Mouse (Mus musculus) olfactory bulb, adult 2 months (tissue): ENCODE results near the gene Dph5. TPM values are rescaled to one million over a fixed set of nuclear protein-coding genes. Genes with fewer than 3 reads are reported as not detected.

Experiments used
- H3K27ac ChIP-seq: fragments of 200-500 bp; 2 replicates; pipeline ENCODE4 v1.5.1; 2012; ENCODE audit warnings: low read depth, low read length; ENCODE audit not compliant: insufficient read depth
- H3K4me1 ChIP-seq: fragments of 200-500 bp; 2 replicates; pipeline ENCODE4 v1.6.1; 2012; ENCODE audit warnings: low read length; ENCODE audit not compliant: control insufficient read depth, insufficient read depth
- H3K4me3 ChIP-seq: fragments of 200-500 bp; 2 replicates; pipeline ENCODE4 v1.5.1; 2012; ENCODE audit warnings: mild to moderate bottlenecking, low read depth, low read length, moderate library complexity; ENCODE audit not compliant: insufficient read depth
- CTCF ChIP-seq: fragments of 200-500 bp; IDR thresholded peaks from 2 replicates; pipeline ENCODE4 v1.5.1; 2012; ENCODE audit warnings: low read depth, mild to moderate bottlenecking, low read length, moderate library complexity; ENCODE audit not compliant: insufficient read depth
- POLR2A ChIP-seq: fragments of 200-500 bp; IDR thresholded peaks from 2 replicates; pipeline ENCODE4 v1.6.1; 2012; ENCODE audit warnings: mild to moderate bottlenecking, low read depth, low read length, moderate library complexity; ENCODE audit not compliant: insufficient read depth
- WGBS: fragments of 180-500 bp; shearing (Covaris S2); methylation state at CpG from one replicate; pipeline ENCODE4 v1.1.7; 2018; 5-methylcytosine and 5-hydroxymethylcytosine counted together
- polyA plus RNA-seq: library from polyadenylated mRNA; stranded (reverse); fragments of >200 nt; gene quantifications from 2 replicates; pipeline ENCODE4 v1.2.4, GENCODE M21; 2012; ENCODE audit warnings: low replicate concordance; ENCODE audit not compliant: missing spikeins, insufficient read depth, insufficient read length

The Dph5 gene
- polyA plus RNA-seq, 1 experiment = not detected

GRCm38 (mm10) chr3:115924401-115925190 is 37.0 kb downstream of the Dph5 start:
- TF ChIP-seq CTCF (no peak), POLR2A (no peak)
- Histone ChIP-seq H3K27ac (no peak overlapping the region), H3K4me1 (no peaks in the 10 kb centered on the region), H3K4me3 (no peak overlapping the region)
- WGBS = 86% methylated on average over 4 of the region's 4 CpGs

GRCm38 (mm10) chr3:115926531-115926930 is 38.9 kb downstream of the Dph5 start:
- TF ChIP-seq CTCF (no peak), POLR2A (no peak)
- no peaks in the 10 kb centered on the region for H3K4me1 ChIP-seq
- no peak overlapping the region for H3K27ac ChIP-seq
- 95% methylated on average over 8 of the region's 8 CpGs for WGBS
- H3K4me3 ChIP-seq = no peak overlapping the region

DNA sequence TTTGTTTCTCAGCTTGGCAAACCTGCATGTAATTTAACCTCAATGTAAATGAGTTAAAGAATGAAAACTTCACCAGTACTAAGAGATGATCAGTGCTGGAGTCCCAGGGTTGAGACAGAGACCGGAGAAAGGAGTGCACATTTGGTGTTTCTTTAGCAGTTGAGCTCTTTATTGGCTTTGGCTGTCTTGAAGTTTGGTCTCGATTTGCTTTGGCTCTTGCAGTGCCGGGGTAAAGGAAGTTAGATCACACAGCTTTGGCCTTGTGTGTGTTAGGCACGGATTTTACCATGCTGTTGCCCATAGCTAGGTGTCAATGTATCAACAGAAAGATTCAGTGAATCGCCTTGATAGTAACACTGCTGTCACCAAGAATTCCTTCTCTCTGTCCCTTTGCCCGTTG is 44.1 kb downstream of the Dph5 start:
- H3K27ac ChIP-seq = no peak overlapping the region
- WGBS = 90% methylated on average over 6 of the region's 6 CpGs
- H3K4me1 ChIP-seq = no peaks in the 10 kb centered on the region
- no peak overlapping the region for H3K4me3 ChIP-seq
- TF ChIP-seq POLR2A (no peak), CTCF (no peak)

DNA sequence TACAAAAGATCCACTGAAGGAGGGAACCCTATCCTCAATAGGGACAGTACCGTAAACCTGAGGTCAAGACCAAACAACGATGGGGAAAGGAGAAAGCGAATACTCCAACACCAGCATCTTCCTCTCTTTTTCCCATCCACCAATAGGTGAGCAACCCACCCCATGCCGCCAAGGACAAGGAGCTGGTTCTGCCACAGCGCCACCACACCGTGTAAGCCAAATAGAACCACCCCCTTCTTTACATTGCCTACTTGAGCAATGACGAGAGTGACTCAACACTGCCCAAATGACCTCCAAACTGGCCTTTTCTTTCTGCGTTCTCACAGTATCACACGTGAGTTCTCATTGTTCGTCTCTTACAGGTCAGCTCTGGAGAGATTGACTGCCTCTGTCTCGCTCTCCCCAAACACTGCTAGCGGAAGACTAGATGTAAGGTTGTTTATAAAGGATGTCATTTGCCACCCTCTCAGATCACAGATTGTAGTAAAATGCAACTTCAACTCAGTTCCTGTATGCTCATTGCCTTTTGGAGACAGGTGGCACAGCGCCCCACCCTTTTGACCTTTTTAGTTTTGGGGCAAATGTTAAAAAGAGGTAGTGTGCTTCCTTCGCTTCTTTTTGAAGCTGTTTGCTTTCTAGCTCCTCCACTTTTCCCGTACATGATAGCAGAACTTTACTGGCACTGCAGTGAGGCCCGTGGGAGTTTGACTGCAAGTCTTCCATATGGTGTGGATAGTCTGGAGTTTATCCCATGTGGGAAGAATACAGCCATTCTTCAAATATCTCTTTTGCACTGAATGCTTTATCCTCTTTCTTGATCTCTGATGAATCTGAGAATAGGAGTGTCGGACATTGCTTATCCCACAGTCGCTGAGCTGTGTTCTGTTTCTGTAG is 45.9 kb downstream of the Dph5 start:
- TF ChIP-seq CTCF (no peak), POLR2A (no peak)
- Histone ChIP-seq H3K4me1 (no peaks in the 10 kb centered on the region), H3K27ac (no peak overlapping the region), H3K4me3 (no peak overlapping the region)
- 92% methylated on average over 18 of the region's 18 CpGs for WGBS

GRCm38 (mm10) chr3:115936734-115937599 is 49.3 kb downstream of the Dph5 start:
- 68% methylated on average over 4 of the region's 4 CpGs for WGBS
- no peak overlapping the region for H3K27ac ChIP-seq

DNA sequence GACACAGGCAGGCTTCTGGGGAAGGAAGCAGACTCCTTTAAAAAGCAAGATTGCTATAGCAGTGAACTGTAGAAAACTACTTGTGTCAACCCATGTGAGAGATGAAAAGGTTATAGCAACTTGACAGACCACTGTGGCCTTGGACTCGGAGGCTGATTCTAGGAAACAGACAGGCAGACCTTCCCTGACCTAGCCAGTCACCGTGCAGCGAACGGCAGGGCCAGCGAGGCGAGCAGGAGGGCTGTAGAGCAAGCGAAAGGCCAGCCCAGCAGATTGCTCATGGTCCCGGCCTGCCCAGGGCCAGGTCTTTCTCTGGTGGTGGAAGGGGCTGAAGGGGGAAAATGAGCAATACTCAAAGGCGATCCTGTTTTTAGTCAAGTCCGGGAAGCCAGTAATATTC is 50.2 kb downstream of the Dph5 start:
- no peaks in the 10 kb centered on the region for H3K4me1 ChIP-seq
- no peak overlapping the region for H3K27ac ChIP-seq
- WGBS = 92% methylated on average over 10 of the region's 10 CpGs
- TF ChIP-seq CTCF (no peak), POLR2A (no peak)
- no peak overlapping the region for H3K4me3 ChIP-seq

More at GRCm38 (mm10) chr3:115936734-115937599, 49.3 kb downstream of the Dph5 start:
- Histone ChIP-seq H3K4me1 (no peaks in the 10 kb centered on the region), H3K4me3 (no peak overlapping the region)
- TF ChIP-seq CTCF = no peak
- TF ChIP-seq POLR2A = no peak

DNA sequence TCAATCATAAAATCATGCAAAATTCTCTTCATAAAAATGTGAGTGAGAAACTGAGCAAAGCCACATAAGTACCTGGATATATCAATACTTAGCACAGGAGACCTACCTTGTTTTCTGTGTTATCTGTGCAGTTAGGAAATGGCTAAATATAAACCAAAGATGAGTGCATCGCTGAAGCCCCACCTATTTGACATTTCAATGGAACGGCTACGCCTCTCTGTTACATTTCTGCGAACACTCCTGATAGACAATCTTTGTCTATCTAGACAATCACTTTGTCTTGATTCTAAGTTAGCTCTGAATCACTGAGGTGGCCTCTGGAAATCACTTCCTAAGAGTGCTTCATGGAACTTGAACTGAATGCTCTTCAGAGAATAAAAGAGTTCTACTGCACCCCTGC is 52.9 kb downstream of the Dph5 start:
- WGBS = 95% methylated on average over 4 of the region's 4 CpGs
- Histone ChIP-seq H3K4me3 (no peak overlapping the region), H3K4me1 (no peaks in the 10 kb centered on the region), H3K27ac (no peak overlapping the region)
- TF ChIP-seq POLR2A = no peak
- no peak for TF ChIP-seq CTCF

DNA sequence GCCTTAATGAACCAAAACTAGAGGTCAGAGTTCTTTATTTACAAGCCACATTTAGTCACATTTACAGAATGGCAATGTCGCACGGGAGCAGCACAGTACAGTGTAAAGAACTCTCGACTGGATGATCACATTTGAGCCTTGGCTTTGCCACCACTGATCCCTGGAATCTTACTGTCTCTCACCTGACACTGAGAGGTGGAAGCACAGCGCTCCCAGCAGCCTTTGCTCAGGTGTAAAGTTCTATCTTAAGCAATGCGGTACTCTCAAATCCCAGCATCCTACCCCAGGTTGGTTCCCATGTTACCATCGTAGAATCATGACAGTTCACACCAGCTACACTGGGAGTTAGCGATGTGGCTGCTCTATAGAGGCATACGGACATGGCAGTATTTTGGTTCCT is 53.8 kb downstream of the Dph5 start:
- Histone ChIP-seq H3K4me1 (no peaks in the 10 kb centered on the region), H3K27ac (no peak overlapping the region), H3K4me3 (no peak overlapping the region)
- TF ChIP-seq POLR2A = no peak
- 86% methylated on average over 8 of the region's 8 CpGs for WGBS
